Mouse (Mus musculus): ENCODE results near the gene Nemp1.

Nemp1 gene

DNA sequence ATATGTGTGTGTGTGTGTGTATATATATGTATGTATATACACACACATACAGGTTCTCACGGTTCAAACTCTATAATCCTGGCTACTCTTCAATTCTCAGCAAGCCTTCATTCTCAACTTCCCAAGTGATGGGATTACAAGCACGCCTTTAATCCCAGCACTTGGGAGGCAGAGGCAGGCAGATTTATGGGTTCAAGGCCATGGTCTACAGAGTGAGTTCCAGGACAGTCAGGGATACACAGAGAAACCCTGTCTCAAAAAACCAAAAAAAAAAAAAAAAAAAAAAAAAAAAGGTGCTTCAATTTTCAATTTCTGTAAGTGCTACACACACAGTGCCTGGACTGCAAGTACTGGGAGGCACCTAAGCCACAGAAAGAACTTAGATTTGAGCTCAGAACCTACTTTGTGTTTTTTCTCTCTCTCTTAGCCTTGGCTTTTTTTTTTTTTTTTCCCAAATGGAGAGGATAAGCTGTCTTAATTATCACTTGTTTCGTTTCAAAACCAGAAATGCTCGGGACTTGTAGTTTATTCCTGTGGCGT, 9.2 kb downstream of the Nemp1 start:
- DNase-seq: no peak

GRCm38 (mm10) chr10:127676691-127677548, 10.2 kb downstream of the Nemp1 start:
- DNase-seq: peak; percentile 99

DNA sequence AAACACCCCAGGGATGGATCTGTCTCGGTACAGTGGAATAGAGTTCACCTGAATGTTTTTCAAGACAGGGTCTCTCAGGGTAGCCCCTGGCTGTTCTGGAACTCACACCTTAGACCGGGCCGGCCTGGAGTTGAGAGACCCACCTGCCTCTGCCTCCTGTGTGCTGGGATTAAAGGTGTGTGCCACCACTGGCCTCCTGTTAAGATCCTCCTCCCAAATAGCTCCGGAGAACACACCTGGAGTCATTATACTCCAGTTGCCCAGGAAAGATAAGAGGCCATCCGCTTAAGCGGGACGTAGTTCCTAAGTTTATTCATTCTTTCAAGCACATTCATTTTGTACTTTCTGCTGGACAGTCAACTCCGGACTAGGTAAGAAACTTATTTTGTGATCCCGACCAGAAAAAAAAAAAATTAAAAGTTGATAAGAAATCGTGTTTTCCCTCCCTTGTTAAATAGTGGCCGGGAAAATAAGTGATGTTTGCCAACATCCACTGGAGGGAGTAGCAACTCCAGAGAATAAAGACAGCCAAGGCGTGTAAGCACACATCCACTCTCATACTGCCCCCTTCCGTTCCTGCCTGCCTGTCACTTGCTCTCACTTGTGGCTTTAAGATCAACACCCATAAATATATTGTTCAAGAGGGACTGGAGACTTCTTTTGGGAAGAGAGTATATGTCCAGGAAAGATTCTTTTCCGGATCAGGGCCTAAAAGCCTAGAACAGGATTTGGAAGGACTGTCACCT, 11.1 kb downstream of the Nemp1 start:
- DNase-seq: peak; percentile 85

GRCm38 (mm10) chr10:127679208-127679607, 12.5 kb downstream of the Nemp1 start:
- DNase-seq: no peak

DNA sequence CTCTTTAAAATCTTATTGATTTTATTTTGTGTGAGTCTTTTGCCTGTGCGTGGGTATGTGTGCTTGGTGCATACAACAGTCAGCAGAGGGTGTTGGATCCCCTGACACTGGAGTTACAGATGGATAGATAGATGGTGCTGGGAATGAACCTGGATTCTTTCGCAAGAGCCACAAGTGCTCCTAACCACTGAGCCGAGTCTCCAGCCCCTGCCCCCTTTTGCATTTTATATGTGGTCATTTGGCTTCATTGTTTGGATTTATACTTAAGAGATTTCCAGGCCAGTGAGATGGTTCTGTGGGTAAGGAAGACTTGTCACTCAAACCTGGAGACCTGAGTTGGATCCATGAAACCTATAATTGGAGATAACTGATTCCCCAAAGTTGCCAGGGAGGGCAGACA, 13.2 kb downstream of the Nemp1 start:
- no peak for DNase-seq

- DNase-seq: no peak
These were observed 16.2 kb downstream of the Nemp1 start for GRCm38 (mm10) chr10:127682886-127683285.

DNA sequence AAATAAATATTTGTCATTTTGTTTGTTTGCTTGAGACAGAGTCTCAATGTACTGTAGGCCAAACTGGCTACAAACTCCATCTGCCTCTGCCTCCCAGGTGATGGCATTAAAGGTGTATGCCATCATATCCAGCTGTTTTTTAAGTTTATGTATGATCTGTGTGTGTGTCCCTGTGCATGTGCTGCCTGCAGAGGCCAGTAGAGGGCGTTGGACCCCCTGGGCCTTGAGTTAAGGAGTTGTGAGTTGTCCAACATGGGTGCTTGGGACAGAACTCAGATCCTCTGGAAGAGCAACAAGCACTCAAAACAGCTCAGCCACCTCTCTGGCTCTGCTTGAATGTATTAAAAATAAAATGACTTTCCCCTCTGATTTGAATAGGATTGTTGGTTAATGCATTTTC, 24.4 kb downstream of the Nemp1 start:
- DNase-seq: no peak

- peak; percentile 49 for DNase-seq
These were observed 27.9 kb downstream of the Nemp1 start for GRCm38 (mm10) chr10:127694636-127695035.

DNA sequence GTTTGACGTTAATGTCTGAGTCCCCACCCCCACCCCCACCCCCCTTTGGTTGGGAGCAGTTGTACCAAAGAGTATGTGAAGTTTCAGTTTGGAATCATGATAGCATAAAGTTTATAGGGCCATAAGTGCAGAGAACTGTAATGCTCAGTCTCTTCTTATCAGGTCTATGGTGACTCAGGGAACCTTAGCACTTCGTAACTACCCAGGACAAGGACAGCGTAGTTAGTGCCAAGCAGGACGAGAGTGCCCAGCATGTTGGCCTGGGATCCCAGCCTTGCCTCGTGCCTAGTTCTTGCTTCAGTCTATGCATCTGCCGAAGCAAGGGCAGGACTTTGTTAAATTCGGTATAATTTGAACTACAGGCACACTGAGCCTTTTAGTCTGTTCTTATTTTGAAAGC, 29.1 kb downstream of the Nemp1 start:
- no peak for DNase-seq

DNA sequence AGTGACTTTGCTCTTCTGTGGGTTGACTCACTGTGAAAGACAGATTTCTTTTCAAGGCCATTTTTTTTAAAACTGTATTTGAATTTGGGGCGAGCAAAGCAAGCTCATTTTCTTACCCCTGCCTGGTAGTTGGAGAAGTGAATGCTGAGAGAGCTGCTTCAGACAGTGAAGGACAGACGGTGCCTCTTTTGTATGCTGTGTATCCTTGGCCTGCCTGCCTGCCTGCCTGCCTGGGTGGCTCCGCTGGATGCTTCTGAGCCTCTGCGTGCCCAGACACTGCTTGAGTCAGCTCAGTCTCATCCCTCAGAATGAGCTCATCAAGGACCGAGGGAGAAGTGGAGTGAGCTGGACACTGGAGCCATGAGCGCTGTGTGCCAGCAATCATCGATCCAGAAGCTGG, 32.3 kb downstream of the Nemp1 start:
- DNase-seq: no peak

- peak; percentile 55 for DNase-seq
These were observed 36.6 kb downstream of the Nemp1 start for GRCm38 (mm10) chr10:127703299-127703698.

GRCm38 (mm10) chr10:127704293-127704692, 37.6 kb downstream of the Nemp1 start:
- DNase-seq: no peak

- no peak for DNase-seq
These were observed 38.1 kb downstream of the Nemp1 start, which contains the start of gene Myo1a for GRCm38 (mm10) chr10:127704766-127705220. TSS of gene Myo1a (plus strand) at chr10:127705170.

DNA sequence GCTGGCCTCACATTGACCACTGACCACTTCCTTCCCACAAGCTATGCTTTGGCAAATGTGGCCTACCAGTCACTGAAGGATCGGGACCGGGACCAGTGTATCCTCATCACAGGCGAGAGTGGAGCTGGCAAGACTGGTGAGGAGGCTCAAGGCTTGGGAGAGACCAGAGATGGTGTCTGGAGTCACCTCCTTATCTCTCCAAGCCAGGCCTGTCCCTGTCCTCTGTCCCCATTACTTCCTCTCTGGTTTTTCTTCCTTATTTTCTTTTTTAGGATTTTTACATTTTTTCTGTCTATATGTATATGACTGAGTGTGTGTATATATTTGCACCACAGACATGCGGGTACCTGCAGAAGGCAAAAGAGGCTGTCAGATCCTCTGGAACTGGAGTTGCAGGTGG, 39.1 kb downstream of the Nemp1 start:
- DNase-seq: no peak

GRCm38 (mm10) chr10:127707721-127708120, 41.0 kb downstream of the Nemp1 start:
- no peak for DNase-seq

GRCm38 (mm10) chr10:127708850-127709370, 42.2 kb downstream of the Nemp1 start:
- DNase-seq: no peak

- DNase-seq: no peak
These were observed 43.6 kb downstream of the Nemp1 start for GRCm38 (mm10) chr10:127710331-127710730.

- DNase-seq: no peak
These were observed 46.0 kb downstream of the Nemp1 start for GRCm38 (mm10) chr10:127712736-127713135.

DNA sequence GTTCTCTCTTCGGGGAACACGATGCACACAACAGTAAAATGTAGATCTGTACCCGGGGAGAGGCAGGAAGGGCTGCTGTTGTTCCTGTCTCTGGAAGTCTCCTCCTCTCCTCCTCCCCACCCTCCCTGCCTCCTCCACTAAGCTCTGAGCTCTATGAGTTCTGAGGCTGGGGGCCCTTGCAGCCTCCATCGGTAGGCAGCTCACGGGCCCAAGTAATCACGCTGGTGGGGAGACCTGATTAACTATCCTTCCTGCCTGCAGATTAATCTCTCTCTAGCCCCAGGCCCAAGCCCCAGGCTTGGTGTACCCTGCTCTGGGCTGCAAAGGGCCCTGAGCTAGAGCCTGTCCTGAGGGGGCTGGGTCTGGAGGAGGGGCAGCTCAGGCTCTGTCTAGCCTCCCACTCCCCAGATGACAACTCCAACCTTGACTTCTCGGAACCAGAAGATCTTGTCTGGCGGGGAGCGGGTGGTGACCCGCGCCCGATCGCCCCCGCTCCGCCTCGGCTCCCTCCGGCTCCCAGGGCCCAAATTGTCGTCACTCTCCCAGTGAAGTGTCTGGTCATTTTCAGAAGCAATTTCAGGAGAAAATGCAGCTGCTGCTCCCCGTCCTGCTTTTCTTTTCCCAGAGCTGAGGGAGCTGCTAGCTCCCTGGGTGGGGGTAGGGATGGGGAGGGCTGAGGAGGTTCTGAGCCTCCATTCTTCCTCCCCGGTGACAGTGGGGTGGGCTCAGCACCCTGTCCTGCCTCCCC, 55.1 kb downstream of the Nemp1 start:
- DNase-seq: no peak

- no peak for DNase-seq
These were observed 57.5 kb downstream of the Nemp1 start, which contains the start of gene Tac2 for GRCm38 (mm10) chr10:127724178-127724577. TSS of gene Tac2 (plus strand) at chr10:127724478.

GRCm38 (mm10) chr10:127725136-127725535, 58.4 kb downstream of the Nemp1 start:
- no peak for DNase-seq

GRCm38 (mm10) chr10:127728437-127728836, 61.7 kb downstream of the Nemp1 start:
- DNase-seq: no peak

Data from embryo, embryonic 11 days (tissue).